Mouse (Mus musculus) frontal cortex, adult 2 months (tissue): ENCODE measurements around the gene Cavin4. TPM values are rescaled to one million over a fixed set of nuclear protein-coding genes. Genes with fewer than 3 reads are reported as not detected.
"Not testable (repeated sequence)": the region's sequence is repeated elsewhere in the genome, so short reads cannot be mapped to it uniquely, and the experiment has no call there.

Source experiments
- DNase-seq, 2 experiments: peaks; one replicate each; pipeline ENCODE4 v3.0.0; 2022; ENCODE audit warnings: low spot score in 1 of 2; ENCODE audit errors: extremely low spot score in 1 of 2
- polyA plus RNA-seq: library from polyadenylated mRNA; depleted of rRNA; stranded (reverse); fragments of >200 nt; gene quantifications from 2 replicates; pipeline ENCODE4 v1.2.3, GENCODE M21; 2012

Gene Cavin4
- polyA plus RNA-seq, 1 experiment: 1.4 TPM

GRCm38 (mm10) chr4:48664021-48664420 lies 707 bp downstream of the Cavin4 start:
- no peak for DNase-seq

GRCm38 (mm10) chr4:48667279-48667678 lies 4.0 kb downstream of the Cavin4 start:
- DNase-seq: no peak

GRCm38 (mm10) chr4:48672915-48673314 lies 9.6 kb downstream of the Cavin4 start:
- no peak for DNase-seq

- no peak for DNase-seq
Measured at GRCm38 (mm10) chr4:48674412-48674811, 11.1 kb downstream of the Cavin4 start.

DNA sequence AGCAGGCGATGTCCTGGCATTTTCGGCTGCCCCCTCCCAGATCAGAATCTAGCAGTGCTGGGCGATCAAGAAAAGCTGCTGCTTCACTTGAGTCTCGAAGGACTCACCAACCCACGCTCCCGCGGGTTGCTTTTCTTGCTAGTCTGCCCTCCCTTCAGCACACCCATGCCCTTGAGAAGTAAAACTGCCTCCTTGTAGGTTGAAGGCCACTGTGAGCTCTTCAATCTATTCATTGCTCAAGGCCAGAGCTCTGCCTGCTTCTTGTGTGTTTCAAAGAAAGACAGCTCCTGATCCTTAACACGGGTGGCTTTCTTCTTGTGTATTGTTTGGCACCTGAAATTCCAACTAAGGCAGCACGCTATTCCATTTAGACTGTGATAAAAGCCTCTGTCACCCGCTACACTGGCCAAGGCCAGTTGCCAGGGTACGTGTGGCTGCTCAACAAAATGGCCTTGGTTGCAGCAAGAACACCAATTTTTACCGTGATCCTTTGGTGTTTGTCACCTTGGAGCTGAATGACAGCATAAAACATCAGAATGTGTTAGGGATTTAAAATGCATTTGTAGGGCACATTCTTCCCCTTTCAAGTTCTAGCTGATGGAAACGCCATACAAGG lies 13.4 kb downstream of the Cavin4 start:
- DNase-seq: no peak

GRCm38 (mm10) chr4:48677276-48677675 lies 14.0 kb downstream of the Cavin4 start:
- DNase-seq: no peak

DNA sequence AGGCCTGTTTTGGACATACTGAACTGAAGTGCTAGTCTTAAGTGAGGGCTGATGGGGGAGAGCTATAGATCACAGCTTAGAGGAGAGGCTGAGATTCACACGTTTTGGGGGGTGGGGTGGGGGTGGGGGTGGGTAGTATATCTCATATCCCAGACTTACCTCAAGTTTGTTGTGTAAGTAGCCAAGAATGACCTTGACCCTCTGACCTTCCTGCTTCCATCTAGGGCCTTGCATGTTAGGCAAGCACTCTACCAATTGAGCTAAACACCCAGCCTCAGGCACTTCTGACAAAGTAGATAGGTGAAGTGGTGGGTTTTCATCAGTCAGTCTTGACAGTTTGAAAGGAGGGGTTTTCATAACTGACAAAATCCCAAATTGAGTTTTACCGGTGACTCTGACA lies 14.5 kb downstream of the Cavin4 start:
- DNase-seq: no peak

DNA sequence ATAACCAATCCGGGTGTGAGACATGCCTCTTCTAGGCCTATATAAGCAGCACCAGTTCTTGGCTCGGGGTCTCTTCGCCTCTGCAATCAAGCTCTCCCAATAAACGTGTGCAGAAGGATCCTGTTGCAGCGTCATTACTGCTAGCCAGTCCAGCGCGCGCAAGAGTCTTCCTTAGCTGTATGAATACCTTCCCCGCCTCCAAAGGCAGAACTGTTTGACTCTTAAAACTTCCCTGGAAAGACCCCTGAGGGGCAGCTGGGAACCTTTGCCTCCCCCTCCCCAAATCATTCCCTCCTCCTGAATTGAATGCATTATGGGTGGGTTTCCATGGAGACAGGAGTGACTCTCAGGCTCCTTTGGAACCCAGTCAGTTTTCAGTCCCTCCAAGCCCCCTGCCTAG lies 15.5 kb downstream of the Cavin4 start:
- no peak for DNase-seq

DNA sequence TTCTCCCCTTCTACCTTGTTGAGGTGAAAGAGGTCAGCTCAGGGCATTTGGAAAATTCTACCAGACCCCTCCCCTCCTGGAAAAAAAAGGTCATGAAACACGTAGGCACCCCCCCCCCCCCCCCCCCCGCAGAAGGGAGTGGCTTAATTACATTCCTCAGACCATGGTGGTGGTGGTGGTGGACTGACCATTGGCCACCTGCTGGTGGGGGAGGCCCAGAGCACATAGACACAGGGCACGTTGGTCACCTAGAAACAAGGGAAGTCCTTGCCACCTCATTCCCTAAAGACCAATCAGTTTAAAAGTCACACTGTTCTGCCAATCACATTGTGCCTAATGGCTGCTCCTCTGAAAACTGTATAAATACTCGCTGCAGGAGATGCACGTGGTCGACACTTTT lies 16.4 kb downstream of the Cavin4 start:
- DNase-seq: not testable (repeated sequence)

DNA sequence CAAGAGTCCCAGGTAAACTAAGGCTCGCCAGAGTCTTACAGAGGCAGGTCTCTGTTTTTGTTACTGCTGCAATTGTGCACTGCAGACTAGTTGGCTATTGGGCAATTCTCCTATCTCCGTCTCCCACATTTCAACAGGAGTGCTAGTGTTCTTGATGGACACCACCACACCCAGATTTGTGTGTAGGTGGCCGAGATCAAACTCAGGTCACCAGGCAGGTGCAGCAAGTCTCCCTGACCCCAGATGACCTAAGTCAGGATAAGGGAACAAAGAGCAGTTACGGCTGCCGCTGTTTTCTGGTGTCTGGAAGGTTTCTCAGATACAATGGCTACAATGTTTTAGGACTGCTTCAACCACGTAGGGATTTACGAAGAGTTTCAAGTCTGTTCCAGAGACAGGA lies 16.9 kb downstream of the Cavin4 start:
- DNase-seq: no peak

GRCm38 (mm10) chr4:48680648-48681343 lies 17.5 kb downstream of the Cavin4 start:
- peak in 1 of 2 experiments; percentile 88 for DNase-seq

GRCm38 (mm10) chr4:48683126-48683525 lies 19.8 kb downstream of the Cavin4 start:
- no peak for DNase-seq

DNA sequence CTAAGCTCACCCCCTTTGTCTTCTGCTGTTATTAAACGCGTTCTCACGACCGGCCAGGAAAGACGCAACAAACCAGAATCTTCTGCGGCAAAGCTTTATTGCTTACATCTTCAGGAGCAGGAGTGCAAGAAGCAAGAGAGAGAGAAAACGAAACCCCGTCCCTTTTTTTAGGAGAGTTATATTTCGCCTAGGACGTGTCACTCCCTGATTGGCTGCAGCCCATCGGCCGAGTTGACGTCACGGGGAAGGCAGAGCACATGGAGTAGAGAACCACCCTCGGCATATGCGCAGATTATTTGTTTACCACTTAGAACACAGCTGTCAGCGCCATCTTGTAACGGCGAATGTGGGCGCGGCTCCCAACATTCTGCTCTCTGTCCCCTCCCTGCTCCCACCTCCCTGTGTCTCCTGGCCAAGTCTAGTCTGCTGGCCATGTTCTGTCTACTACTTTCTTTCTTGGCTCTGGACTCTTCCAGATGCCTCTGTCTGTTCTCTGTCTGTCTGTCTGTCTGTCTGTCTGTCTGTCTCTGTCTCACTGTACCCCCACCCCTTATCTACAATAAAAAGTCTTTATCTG lies 20.4 kb downstream of the Cavin4 start:
- peak in 1 of 2 experiments; percentile 27 for DNase-seq

DNA sequence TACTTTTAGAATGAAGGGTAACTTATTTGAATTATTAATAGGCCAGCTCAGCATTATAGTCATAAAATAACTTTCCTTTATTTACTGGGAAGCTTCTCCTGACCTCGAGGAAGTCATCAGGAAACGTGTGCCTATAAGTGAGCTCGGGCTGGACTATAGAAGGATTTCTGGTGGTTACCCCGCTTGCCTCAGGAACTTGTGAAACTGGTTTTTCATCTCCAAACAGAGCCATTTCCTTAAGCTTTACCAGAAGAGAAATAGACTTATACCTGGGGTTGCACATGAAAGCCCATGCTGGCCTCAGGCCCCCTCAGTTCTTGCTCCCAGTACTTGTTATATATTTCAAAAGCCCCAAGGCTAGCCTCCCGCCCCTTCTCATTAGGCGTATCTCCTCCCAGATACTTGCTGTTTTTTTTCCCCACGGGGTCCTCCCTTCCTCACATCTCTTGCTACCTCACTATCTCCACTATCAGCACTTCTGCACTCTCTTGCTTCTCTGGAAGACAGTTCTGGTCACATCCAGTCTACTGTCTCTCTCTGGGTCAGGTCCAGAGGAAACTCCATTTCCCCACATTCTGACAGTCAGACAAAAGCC lies 21.4 kb downstream of the Cavin4 start:
- no peak for DNase-seq

- peak in 1 of 2 experiments; percentile 28 for DNase-seq
Measured at GRCm38 (mm10) chr4:48688148-48688547, 24.8 kb downstream of the Cavin4 start.

DNA sequence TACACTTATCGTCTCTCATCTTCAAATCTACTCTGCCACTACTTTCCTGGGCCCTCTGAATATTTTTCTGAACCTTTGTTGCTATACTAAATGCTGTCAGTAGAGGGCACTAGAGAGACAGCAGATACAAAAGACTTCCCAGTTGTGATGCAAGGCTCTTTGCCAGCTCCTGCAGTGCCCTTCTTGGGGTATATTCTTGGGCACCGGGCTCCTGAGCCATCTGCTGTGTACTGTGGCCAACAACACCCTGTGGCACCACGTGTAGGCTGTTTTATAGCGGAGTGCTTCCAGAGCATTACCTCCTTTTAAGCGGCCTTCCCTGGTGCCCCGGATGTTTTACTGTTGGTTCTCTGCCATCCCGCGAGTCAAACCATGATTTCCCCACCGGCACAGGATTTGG lies 27.3 kb downstream of the Cavin4 start:
- peak; percentile 57 to 91 for DNase-seq

GRCm38 (mm10) chr4:48691793-48692437 lies 28.6 kb downstream of the Cavin4 start:
- peak in 1 of 2 experiments; percentile 82 for DNase-seq

- no peak for DNase-seq
Measured at GRCm38 (mm10) chr4:48692736-48693292, 29.5 kb downstream of the Cavin4 start.

DNA sequence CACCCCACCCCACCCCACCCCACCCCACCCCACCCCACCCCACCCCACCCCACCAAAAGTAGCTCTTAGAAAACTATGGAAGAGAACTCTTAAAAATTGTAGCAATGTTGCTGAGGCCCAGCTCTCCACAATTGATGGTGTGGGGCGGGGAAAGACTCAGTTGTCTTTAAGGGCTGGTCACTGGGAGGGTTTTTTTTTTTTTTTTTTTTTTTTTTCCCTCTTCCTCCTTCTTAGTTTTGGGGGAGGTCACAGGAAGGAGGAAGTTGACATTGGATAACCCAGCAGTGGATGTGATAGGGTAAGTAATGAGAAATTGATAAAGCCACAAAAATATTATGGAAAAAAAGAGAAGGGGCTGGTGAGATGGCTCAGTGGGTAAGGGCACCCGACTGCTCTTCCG lies 33.4 kb downstream of the Cavin4 start:
- no peak for DNase-seq

DNA sequence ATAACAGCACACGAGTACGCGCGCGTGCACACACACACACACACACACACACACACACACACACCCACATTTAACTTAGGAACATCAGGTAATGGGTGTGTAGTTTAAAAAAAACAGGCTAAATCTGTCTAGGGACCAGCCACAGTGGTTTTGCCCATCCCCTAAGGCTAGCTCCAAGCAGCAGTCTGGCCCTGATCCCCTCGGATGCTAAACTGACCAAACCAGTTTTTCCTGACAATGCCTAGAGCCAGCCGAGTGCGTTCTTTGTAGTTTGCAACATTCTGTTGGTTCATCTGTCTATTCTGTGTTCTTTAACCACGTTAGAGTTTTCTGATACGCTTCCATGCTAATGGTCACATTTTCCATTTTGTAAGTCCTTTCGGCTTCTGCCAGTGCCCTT lies 34.0 kb downstream of the Cavin4 start:
- DNase-seq: no peak
